Mouse (Mus musculus) intestine, embryonic 15.5 days (tissue): ENCODE measurements around the gene Psma7. TPM values are rescaled to one million over a fixed set of nuclear protein-coding genes. Genes with fewer than 3 reads are reported as not detected.

ENCODE experiments used
- ATAC-seq: fragments of 200-750 bp; cut with Nextera tagmentation; 2 replicates; pipeline ENCODE4 v1.8.0; 2017; ENCODE audit warnings: moderate TSS enrichment, moderate library complexity
- H3K27ac ChIP-seq: fragments of 300-500 bp; sonication (generic); 2 replicates; pipeline ENCODE4 v1.5.1; 2015; ENCODE audit warnings: mild to moderate bottlenecking, inconsistent platforms
- H3K27me3 ChIP-seq: fragments of 300-500 bp; sonication (generic); replicated peaks from 2 replicates; pipeline ENCODE4 v1.6.1; 2015; ENCODE audit warnings: inconsistent platforms
- H3K36me3 ChIP-seq: fragments of 300-500 bp; sonication (generic); 2 replicates; pipeline ENCODE4 v1.6.1; 2015; ENCODE audit warnings: inconsistent platforms
- H3K4me1 ChIP-seq: fragments of 300-500 bp; sonication (generic); replicated peaks from 2 replicates; pipeline ENCODE4 v1.6.1; 2015; ENCODE audit warnings: inconsistent platforms
- H3K4me2 ChIP-seq: fragments of 300-500 bp; sonication (generic); replicated peaks from 2 replicates; pipeline ENCODE4 v1.6.1; 2015; ENCODE audit warnings: mild to moderate bottlenecking, inconsistent platforms
- H3K4me3 ChIP-seq: fragments of 300-500 bp; sonication (generic); replicated peaks from 2 replicates; pipeline ENCODE4 v1.5.1; 2015; ENCODE audit warnings: inconsistent platforms
- H3K9ac ChIP-seq: fragments of 300-500 bp; sonication (generic); 2 replicates; pipeline ENCODE4 v1.6.1; 2015; ENCODE audit warnings: inconsistent platforms
- H3K9me3 ChIP-seq: fragments of 300-500 bp; sonication (generic); 2 replicates; pipeline ENCODE4 v1.6.1; 2016; ENCODE audit warnings: inconsistent platforms
- WGBS: fragments of 180-500 bp; shearing (Covaris S2); methylation state at CpG from one replicate; pipeline ENCODE4 v1.1.7; 2015; 5-methylcytosine and 5-hydroxymethylcytosine counted together
- polyA plus RNA-seq: library from polyadenylated mRNA; unstranded; fragments of >200 nt; fragmentation: Nextera tagmentation; extraction: Ambion mirVana; gene quantifications from 2 replicates; pipeline ENCODE4 v1.2.1, GENCODE M21; 2015

The Psma7 gene
- polyA plus RNA-seq, 1 experiment from 2014 or later: 584 TPM

DNA sequence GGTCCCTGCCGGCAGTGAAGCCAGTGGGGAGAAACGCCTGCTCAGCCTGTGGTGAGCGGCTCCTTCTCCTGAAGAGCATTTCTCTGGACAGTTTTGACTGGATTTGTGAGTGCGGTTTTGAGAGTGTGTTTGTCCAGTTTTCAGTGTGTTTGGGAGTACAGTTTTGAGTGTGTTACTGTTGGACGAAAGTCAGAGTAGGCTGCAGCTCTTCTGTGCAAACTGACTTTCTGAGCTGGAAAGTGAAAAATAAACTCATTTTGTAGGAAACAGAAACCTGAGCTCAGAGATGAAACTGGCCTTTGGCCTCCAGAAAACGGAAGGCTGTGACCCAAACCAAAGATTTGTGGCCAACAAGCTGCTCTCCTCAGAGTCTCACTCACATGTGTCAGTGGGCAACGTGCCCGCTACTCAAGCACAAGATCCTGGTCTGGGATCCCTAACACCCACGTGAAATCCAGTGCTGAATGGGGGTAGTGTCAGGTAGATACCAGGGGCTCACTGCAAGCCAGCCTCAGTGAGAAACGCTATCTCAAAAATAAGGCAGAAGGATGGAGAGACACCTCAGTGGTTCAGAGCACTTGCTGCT is 55.7 kb downstream of the Psma7 start:
- H3K9ac ChIP-seq: no peak overlapping the region
- H3K4me2 ChIP-seq: no peak overlapping the region
- no peaks in the 10 kb centered on the region for H3K36me3 ChIP-seq
- ATAC-seq: no peak
- H3K4me1 ChIP-seq: no peaks in the 10 kb centered on the region
- no peaks in the 10 kb centered on the region for H3K9me3 ChIP-seq
- H3K27me3 ChIP-seq: no peaks in the 10 kb centered on the region
- WGBS: 71% methylated on average over 10 of the region's 10 CpGs
- H3K4me3 ChIP-seq: no peak overlapping the region
- H3K27ac ChIP-seq: no peak overlapping the region

Other genes with a start within 250 kb of the Psma7 start
- gene Taf4, start 65.8 kb downstream of the Psma7 start, polyA plus RNA-seq: 3.0 and 3.1 TPM in 2 replicates
- gene Lsm14b, start 17.4 kb downstream of the Psma7 start, polyA plus RNA-seq: 5.5 and 5.6 TPM in 2 replicates
- 3.7 and 4.2 TPM in 2 replicates for gene Ss18l1, start 76 bp upstream of the Psma7 start, polyA plus RNA-seq
- gene Mtg2, start 28.2 kb upstream of the Psma7 start, polyA plus RNA-seq: 24.9 and 28.2 TPM in 2 replicates
- gene Hrh3, start 62.1 kb upstream of the Psma7 start, polyA plus RNA-seq: 0.08 TPM in 1 of 2 replicates, not detected in the other
- gene Osbpl2, start 76.9 kb upstream of the Psma7 start, polyA plus RNA-seq: 29.6 and 32.8 TPM in 2 replicates
- gene Adrm1, start 129.1 kb upstream of the Psma7 start, polyA plus RNA-seq: 172 TPM in 2 replicates
- gene Lama5, start 183.4 kb upstream of the Psma7 start, polyA plus RNA-seq: 30.9 and 37.8 TPM in 2 replicates
- gene Rps21, start 214.9 kb upstream of the Psma7 start, polyA plus RNA-seq: 577 and 672 TPM in 2 replicates
- gene Cables2, start 231.1 kb upstream of the Psma7 start, polyA plus RNA-seq: 11.4 and 12.7 TPM in 2 replicates
- 2.8 and 3.8 TPM in 2 replicates for gene Rbbp8nl, start 247.4 kb upstream of the Psma7 start, polyA plus RNA-seq